Mouse (Mus musculus): Measurements from ENCODE around the gene Hspa4.

GRCm38 (mm10) chr11:53332076-53332680, 31.9 kb upstream of the Hspa4 start:
- TF ChIP-seq CTCF (IDR thresholded peaks at IDR 0.05; ENCODE audit: low read depth, low read length) (no peak), GATA1 (IDR thresholded peaks at IDR 0.05; ENCODE audit: borderline replicate concordance, low read length) (no peak)

Data from G1E (cell line).